Mouse (Mus musculus) MEL (cell line): ENCODE measurements at regions not wholly inside any gene's neighbourhood (a gene's known extent, or its start where the extent isn't known, plus 50 kb on each side); places are given as distances from the start of the nearest gene placed in this dataset.

Source experiments
- DNase-seq: peaks from one replicate; pipeline ENCODE4 v3.0.0; 2011; ENCODE audit warnings: low read depth, low spot score
- H3K27ac ChIP-seq: 2 replicates; pipeline ENCODE4 v1.5.1; 2012; ENCODE audit warnings: low read depth, mild to moderate bottlenecking, control low read depth, low read length, moderate library complexity; ENCODE audit not compliant: control insufficient read depth
- H3K27me3 ChIP-seq, 2 experiments: fragments of 150-350 bp in 1 of 2; sonication (generic) in 1 of 2; 2 replicates each; pipeline ENCODE4 v1.6.1; 2012; ENCODE audit warnings: low read length in 2 of 2, mild to moderate bottlenecking in 2 of 2, improper control_type of control experiment in 1 of 2, moderate library complexity in 1 of 2; ENCODE audit not compliant: insufficient read depth in 2 of 2, control insufficient read depth in 1 of 2
- H3K36me3 ChIP-seq, 2 experiments: 2 replicates each; pipeline ENCODE4 v1.6.1; 2012 to 2014; ENCODE audit warnings: low read length in 2 of 2, improper control_type of control experiment in 1 of 2, inconsistent platforms in 1 of 2, mild to moderate bottlenecking in 1 of 2; ENCODE audit not compliant: insufficient read depth in 2 of 2, control insufficient read depth in 1 of 2
- H3K4me1 ChIP-seq, 2 experiments: fragments of 150-350 bp in 1 of 2; sonication (generic) in 1 of 2; 2 replicates each; pipeline ENCODE4 v1.6.1; 2012; ENCODE audit warnings: low read length in 2 of 2, improper control_type of control experiment in 1 of 2, mild to moderate bottlenecking in 1 of 2; ENCODE audit not compliant: insufficient read depth in 2 of 2, control insufficient read depth in 1 of 2
- H3K4me3 ChIP-seq, 2 experiments: fragments of 150-350 bp in 1 of 2; sonication (generic) in 1 of 2; 2 replicates each; pipeline ENCODE4 v1.5.1; 2012; ENCODE audit warnings: low read depth in 2 of 2, low read length in 2 of 2, mild to moderate bottlenecking in 2 of 2, moderate library complexity in 2 of 2, control low read depth in 1 of 2, improper control_type of control experiment in 1 of 2; ENCODE audit not compliant: control insufficient read depth in 1 of 2, insufficient read depth in 1 of 2
- H3K79me2 ChIP-seq: 2 replicates; pipeline ENCODE4 v1.6.1; 2012; ENCODE audit warnings: mild to moderate bottlenecking, low read length, moderate library complexity; ENCODE audit not compliant: control insufficient read depth, poor library complexity, insufficient read depth
- H3K9ac ChIP-seq: 2 replicates; pipeline ENCODE4 v1.6.1; 2012; ENCODE audit warnings: low read depth, mild to moderate bottlenecking, control low read depth, low read length, moderate library complexity; ENCODE audit not compliant: control insufficient read depth, poor library complexity, severe bottlenecking
- H3K9me3 ChIP-seq: fragments of 150-350 bp; sonication (generic); replicated peaks from 2 replicates; pipeline ENCODE4 v1.6.1; 2012; ENCODE audit warnings: mild to moderate bottlenecking, low read length, improper control_type of control experiment, moderate library complexity; ENCODE audit not compliant: insufficient read depth
- CHD1 ChIP-seq: IDR thresholded peaks from 2 replicates; pipeline ENCODE4 v1.6.1; 2012; ENCODE audit warnings: low read depth, mild to moderate bottlenecking, inconsistent platforms, low read length, improper control_type of control experiment
- CTCF ChIP-seq, 3 experiments: IDR thresholded peaks in 2 of 3; conservative IDR thresholded peaks in 1 of 3; 2 replicates each; pipeline ENCODE4 v1.5.1; 2011 to 2012; ENCODE audit warnings: low read length in 3 of 3, low read depth in 2 of 3, mild to moderate bottlenecking in 2 of 3, improper control_type of control experiment in 1 of 3, inconsistent platforms in 1 of 3, mixed read lengths in 1 of 3, moderate library complexity in 1 of 3; ENCODE audit not compliant: control insufficient read depth in 1 of 3, insufficient read depth in 1 of 3, poor library complexity in 1 of 3, severe bottlenecking in 1 of 3
- E2F4 ChIP-seq: IDR thresholded peaks from 2 replicates; pipeline ENCODE4 v1.6.1; 2011; ENCODE audit warnings: low read depth, low read length, improper control_type of control experiment, borderline replicate concordance
- ELF1 ChIP-seq: IDR thresholded peaks from 2 replicates; pipeline ENCODE4 v1.6.1; 2014; ENCODE audit warnings: low read depth, mild to moderate bottlenecking, inconsistent platforms, low read length, improper control_type of control experiment, moderate library complexity
- MAFK ChIP-seq: IDR thresholded peaks from 2 replicates; pipeline ENCODE4 v1.6.1; 2011; ENCODE audit warnings: low read depth, mild to moderate bottlenecking, low read length, improper control_type of control experiment, borderline replicate concordance
- MAX ChIP-seq: IDR thresholded peaks from 2 replicates; pipeline ENCODE4 v1.6.1; 2011; ENCODE audit warnings: low read length, improper control_type of control experiment
- NELFE ChIP-seq: IDR thresholded peaks from 2 replicates; pipeline ENCODE4 v1.6.1; 2011; ENCODE audit warnings: low read depth, low read length, improper control_type of control experiment
- POLR2A ChIP-seq, 2 experiments: IDR thresholded peaks; 2 replicates each; pipeline ENCODE4 v1.6.1; 2011 to 2012; ENCODE audit warnings: low read length in 2 of 2, mild to moderate bottlenecking in 2 of 2, control low read depth in 1 of 2, improper control_type of control experiment in 1 of 2, low read depth in 1 of 2, moderate library complexity in 1 of 2; ENCODE audit not compliant: control insufficient read depth in 1 of 2, insufficient read depth in 1 of 2, poor library complexity in 1 of 2
- POLR2AphosphoS5 ChIP-seq: IDR thresholded peaks from 2 replicates; pipeline ENCODE4 v1.6.1; 2012; ENCODE audit warnings: low read depth, borderline replicate concordance, mild to moderate bottlenecking, inconsistent platforms, low read length, moderate library complexity, mixed read lengths
- RAD21 ChIP-seq: IDR thresholded peaks from 2 replicates; pipeline ENCODE4 v1.6.1; 2011; ENCODE audit warnings: mild to moderate bottlenecking, low read depth, low read length, improper control_type of control experiment
- TAL1 ChIP-seq: IDR thresholded peaks from 2 replicates; pipeline ENCODE4 v1.6.1; 2012; ENCODE audit warnings: mild to moderate bottlenecking, inconsistent platforms, low read length, moderate library complexity, mixed read lengths
- TCF12 ChIP-seq: IDR thresholded peaks from 2 replicates; pipeline ENCODE4 v1.6.1; 2014; ENCODE audit warnings: low read depth, mild to moderate bottlenecking, inconsistent platforms, low read length, improper control_type of control experiment, moderate library complexity
- UBTF ChIP-seq: IDR thresholded peaks from 2 replicates; pipeline ENCODE4 v1.6.1; 2012; ENCODE audit warnings: low read depth, mild to moderate bottlenecking, inconsistent platforms, low read length, improper control_type of control experiment, moderate library complexity, borderline replicate concordance; ENCODE audit not compliant: insufficient read depth
- USF2 ChIP-seq, 2 experiments: IDR thresholded peaks; 2 replicates each; pipeline ENCODE4 v1.6.1; 2011 to 2012; ENCODE audit warnings: improper control_type of control experiment in 2 of 2, low read length in 2 of 2, borderline replicate concordance in 1 of 2, inconsistent platforms in 1 of 2, low read depth in 1 of 2, mild to moderate bottlenecking in 1 of 2; ENCODE audit not compliant: insufficient read depth in 1 of 2
- ZKSCAN1 ChIP-seq: IDR thresholded peaks from 2 replicates; pipeline ENCODE4 v1.6.1; 2012; ENCODE audit warnings: low read depth, mild to moderate bottlenecking, inconsistent platforms, low read length, improper control_type of control experiment, moderate library complexity
- ZNF384 ChIP-seq: IDR thresholded peaks from 2 replicates; pipeline ENCODE4 v1.6.1; 2012; ENCODE audit warnings: low read depth, mild to moderate bottlenecking, inconsistent platforms, low read length, improper control_type of control experiment

GRCm38 (mm10) chr16:9270099-9270498 lies 440.2 kb downstream of the 1810013L24Rik start:
- H3K9ac ChIP-seq, result no peak overlapping the region
- DNase-seq, result no peak
- TF ChIP-seq NELFE (no peak), MAFK (no peak), RAD21 (no peak), CTCF (IDR thresholded peaks at IDR 0.05 in 2 of 3, conservative IDR thresholded peaks at IDR 0.05 in 1 of 3; ENCODE audit: control insufficient read depth in 1 of 3, insufficient read depth in 1 of 3, low read depth in 2 of 3, low read length in 3 of 3, poor library complexity in 1 of 3, severe bottlenecking in 1 of 3) (no peak), E2F4 (no peak)
- TF ChIP-seq, all 39 proteins: peak for 0
- H3K4me1 ChIP-seq, result no peaks in the 10 kb centered on the region
- no peak overlapping the region for H3K27ac ChIP-seq
- H3K79me2 ChIP-seq, result no peaks in the 10 kb centered on the region
- H3K9me3 ChIP-seq, result no peaks in the 10 kb centered on the region
- no peak overlapping the region for H3K4me3 ChIP-seq
- H3K36me3 ChIP-seq, result no peaks in the 10 kb centered on the region
- H3K27me3 ChIP-seq, result no peaks in the 10 kb centered on the region

- TF ChIP-seq MAFK (no peak), E2F4 (no peak), ELF1 (no peak), CHD1 (no peak), ZKSCAN1 (no peak), MAX (no peak), TCF12 (no peak), POLR2A (IDR thresholded peaks at IDR 0.05; ENCODE audit: control insufficient read depth in 1 of 2, insufficient read depth in 1 of 2, low read depth in 1 of 2, low read length in 2 of 2, poor library complexity in 1 of 2) (no peak)
- TF ChIP-seq, all 39 proteins: peak for 0
- Histone ChIP-seq H3K4me1 (no peaks in the 10 kb centered on the region), H3K27ac (no peak overlapping the region), H3K9me3 (no peaks in the 10 kb centered on the region), H3K9ac (no peak overlapping the region), H3K79me2 (no peaks in the 10 kb centered on the region), H3K4me3 (no peak overlapping the region), H3K36me3 (no peaks in the 10 kb centered on the region), H3K27me3 (no peaks in the 10 kb centered on the region)
- DNase-seq, result no peak
Measured at GRCm38 (mm10) chr16:9270671-9271070, 440.8 kb downstream of the 1810013L24Rik start.

- Histone ChIP-seq H3K9ac (no peak overlapping the region), H3K27me3 (no peaks in the 10 kb centered on the region), H3K9me3 (no peaks in the 10 kb centered on the region), H3K79me2 (no peaks in the 10 kb centered on the region), H3K4me3 (no peak overlapping the region), H3K27ac (no peak overlapping the region), H3K36me3 (no peaks in the 10 kb centered on the region), H3K4me1 (no peaks in the 10 kb centered on the region)
- DNase-seq, result no peak
- TF ChIP-seq POLR2AphosphoS5 (no peak), USF2 (IDR thresholded peaks at IDR 0.05; ENCODE audit: borderline replicate concordance in 1 of 2, insufficient read depth in 1 of 2, low read depth in 1 of 2, low read length in 2 of 2) (no peak), TAL1 (no peak), ZNF384 (no peak), UBTF (no peak)
Measured at GRCm38 (mm10) chr16:9273751-9274300, 443.9 kb downstream of the 1810013L24Rik start.
